Mouse (Mus musculus): ENCODE measurements at regions not wholly inside any gene's neighbourhood (a gene's known extent, or its start where the extent isn't known, plus 50 kb on each side); places are given as distances from the start of the nearest gene placed in this dataset.

GRCm38 (mm10) chr3:50900566-50900965 is 323.7 kb upstream of the Noct start:
- no peak for TF ChIP-seq CTCF (IDR thresholded peaks at IDR 0.05; ENCODE audit: control insufficient read depth, insufficient read depth, insufficient read length)
- TF ChIP-seq MAX (IDR thresholded peaks at IDR 0.05), result no peak
- TF ChIP-seq FOSL1 (IDR thresholded peaks at IDR 0.05; ENCODE audit: insufficient read depth, low read length, poor library complexity, severe bottlenecking), result no peak
- TF ChIP-seq USF1 (IDR thresholded peaks at IDR 0.05; ENCODE audit: low read depth), result no peak
- TF ChIP-seq MYOD1 (IDR thresholded peaks at IDR 0.05; ENCODE audit: control insufficient read depth, insufficient read length, low read depth), result no peak
